Mouse (Mus musculus) ovary, postnatal 10 days (tissue): ENCODE results near the gene Gucy2d.

Source experiments
- DNase-seq: peaks from one replicate; pipeline ENCODE4 v3.0.0; 2022; ENCODE audit warnings: low spot score

The Gucy2d gene

GRCm38 (mm10) chr7:98447585-98448308 is 7.5 kb downstream of the Gucy2d start:
- no peak for DNase-seq

GRCm38 (mm10) chr7:98448309-98448630 is 8.1 kb downstream of the Gucy2d start:
- DNase-seq, result no peak

- DNase-seq, result no peak
Measured at GRCm38 (mm10) chr7:98449696-98450095, 9.5 kb downstream of the Gucy2d start.

- DNase-seq, result no peak
Measured at GRCm38 (mm10) chr7:98454397-98455120, 14.3 kb downstream of the Gucy2d start.

GRCm38 (mm10) chr7:98460319-98460718 is 20.1 kb downstream of the Gucy2d start:
- DNase-seq, result no peak

DNA sequence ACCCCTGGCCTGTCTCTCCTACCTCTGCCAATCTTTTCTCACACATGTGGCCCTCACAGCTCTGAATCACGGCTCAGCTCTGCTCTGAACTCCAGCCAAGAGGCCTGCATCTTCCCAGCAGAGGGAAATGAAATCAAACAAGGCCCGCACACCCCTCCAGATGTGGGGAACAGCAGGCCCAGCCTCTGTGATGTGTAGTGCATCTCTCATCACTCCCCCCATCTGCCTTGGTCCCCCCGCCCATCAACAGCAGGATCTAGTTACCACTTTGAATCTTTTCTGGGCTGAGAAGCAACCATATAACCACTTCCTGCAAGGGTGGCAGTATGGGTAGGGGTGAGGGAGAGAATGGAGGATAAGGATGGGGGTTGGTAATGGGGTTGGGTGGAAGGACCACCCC is 28.9 kb downstream of the Gucy2d start:
- DNase-seq, result no peak

DNA sequence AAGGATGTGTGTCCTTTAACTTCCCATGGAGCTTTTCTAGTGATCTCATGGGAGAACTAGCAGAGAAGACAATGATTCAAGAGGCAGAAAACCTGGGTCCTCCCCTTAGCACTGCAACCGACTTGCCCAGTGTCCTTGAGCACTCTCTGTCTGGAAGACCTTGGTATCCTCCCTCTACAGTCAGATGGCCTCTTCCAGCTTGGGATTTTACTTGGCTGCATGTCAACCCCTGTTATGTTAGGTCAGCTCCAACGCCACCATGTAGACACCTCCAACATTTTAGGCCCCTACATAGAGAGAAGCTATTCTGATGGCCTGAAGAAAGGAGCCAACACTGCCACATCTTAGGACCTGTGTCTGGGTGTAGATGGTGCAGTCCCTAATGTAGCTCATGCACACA is 32.3 kb downstream of the Gucy2d start:
- DNase-seq, result no peak

DNA sequence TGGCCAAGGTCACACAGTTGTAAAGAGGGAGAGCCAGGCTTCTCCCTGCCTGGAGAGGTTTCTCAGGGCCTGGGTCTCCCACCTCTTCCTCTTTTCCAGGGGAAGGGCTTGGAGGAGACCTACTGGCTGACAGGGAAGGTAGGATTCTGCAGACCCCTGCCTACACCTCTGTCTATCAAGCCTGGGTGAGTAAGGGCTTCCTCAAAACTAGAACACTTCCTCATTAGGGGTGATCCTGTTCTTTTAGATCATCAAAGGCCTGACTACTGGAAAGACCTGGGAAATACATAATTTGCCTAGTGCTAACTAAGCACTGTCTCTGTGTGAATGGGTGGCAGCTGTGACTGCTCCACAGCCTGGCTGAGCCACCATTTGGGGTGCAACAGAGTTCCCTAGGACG is 34.3 kb downstream of the Gucy2d start:
- no peak for DNase-seq

DNA sequence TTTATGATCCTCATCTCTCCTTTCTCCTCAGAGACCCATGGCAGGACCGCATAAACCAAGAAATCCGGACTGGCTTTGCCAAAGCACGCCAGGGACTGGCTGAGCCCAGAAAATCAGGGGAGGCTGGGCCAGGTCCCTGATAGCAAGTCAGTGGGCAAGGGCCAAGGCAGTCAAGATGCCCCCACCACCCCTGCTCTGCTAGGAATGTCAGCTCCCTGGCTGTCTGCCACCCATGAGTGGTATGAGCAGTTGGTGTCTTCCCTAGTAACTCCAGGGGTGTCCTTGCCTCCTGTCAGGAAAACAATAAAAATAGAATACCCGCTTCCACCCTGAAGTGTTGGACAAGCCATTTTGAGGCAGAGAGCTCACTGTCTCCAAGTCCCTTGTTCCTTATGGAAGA is 36.9 kb downstream of the Gucy2d start:
- no peak for DNase-seq

- DNase-seq, result no peak
Measured at GRCm38 (mm10) chr7:98480481-98480880, 40.3 kb downstream of the Gucy2d start.

- DNase-seq, result peak; percentile 49
Measured at GRCm38 (mm10) chr7:98481066-98481734, 41.0 kb downstream of the Gucy2d start.

- no peak for DNase-seq
Measured at GRCm38 (mm10) chr7:98481861-98482260, 41.6 kb downstream of the Gucy2d start.

DNA sequence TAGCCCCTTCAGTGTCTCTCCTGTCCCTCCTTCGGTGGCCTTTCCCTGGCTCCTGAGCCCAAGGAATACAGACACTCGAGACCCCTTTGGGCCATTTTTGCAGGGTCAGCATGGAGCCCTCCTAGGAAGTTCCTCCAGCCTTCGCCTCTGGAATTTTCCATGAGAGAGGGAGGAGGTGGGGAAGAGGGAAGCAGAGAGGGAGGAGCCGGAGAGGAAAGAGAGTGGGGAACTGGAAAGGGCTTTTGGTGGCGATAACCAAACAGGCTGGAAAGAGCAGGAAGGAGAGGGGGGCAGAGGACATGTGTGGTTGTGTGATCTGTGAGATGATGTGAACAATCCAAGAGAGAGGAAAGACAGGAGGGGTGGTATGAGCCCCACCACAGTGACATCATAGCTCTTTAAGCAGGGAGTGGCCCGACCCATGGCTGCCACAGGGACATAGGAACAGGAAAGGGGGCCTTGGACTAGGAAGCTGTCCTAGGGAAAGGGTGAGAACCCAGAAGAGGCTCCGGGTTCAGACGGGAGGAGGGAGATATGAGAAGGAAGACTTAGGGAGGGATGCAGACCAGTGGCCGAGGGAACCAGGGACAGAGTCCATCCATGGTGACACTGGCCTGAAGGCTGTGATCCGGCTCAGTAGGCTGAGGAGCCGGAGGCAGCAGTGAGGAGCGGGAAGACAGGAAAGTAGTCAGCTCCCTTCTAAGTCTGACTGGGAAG is 42.5 kb downstream of the Gucy2d start:
- DNase-seq, result no peak

GRCm38 (mm10) chr7:98483268-98483607 is 43.0 kb downstream of the Gucy2d start:
- no peak for DNase-seq

GRCm38 (mm10) chr7:98484878-98485277 is 44.7 kb downstream of the Gucy2d start:
- no peak for DNase-seq

- no peak for DNase-seq
Measured at GRCm38 (mm10) chr7:98485508-98485907, 45.3 kb downstream of the Gucy2d start.

DNA sequence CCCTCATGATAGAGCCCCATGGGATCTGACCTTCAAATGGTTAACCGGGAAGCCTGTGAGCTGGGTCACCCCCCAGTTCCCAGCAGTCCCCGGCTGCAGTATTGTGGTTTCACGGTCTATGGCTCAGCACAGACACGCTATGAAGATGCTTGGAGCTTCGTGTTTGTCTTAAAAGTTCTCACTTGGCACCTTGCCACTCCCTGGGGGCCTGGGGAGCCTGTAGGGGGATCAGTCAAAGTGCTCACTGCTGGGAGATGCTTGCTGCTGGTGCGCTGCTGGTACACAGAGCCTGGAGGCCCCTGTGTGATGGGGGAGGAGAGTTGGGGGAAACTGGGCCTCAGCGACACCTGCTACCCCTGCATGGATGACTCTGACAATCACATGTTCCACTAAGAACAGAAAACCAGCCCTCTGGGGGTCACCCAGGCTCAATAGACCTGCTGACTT is 46.3 kb downstream of the Gucy2d start:
- no peak for DNase-seq

DNA sequence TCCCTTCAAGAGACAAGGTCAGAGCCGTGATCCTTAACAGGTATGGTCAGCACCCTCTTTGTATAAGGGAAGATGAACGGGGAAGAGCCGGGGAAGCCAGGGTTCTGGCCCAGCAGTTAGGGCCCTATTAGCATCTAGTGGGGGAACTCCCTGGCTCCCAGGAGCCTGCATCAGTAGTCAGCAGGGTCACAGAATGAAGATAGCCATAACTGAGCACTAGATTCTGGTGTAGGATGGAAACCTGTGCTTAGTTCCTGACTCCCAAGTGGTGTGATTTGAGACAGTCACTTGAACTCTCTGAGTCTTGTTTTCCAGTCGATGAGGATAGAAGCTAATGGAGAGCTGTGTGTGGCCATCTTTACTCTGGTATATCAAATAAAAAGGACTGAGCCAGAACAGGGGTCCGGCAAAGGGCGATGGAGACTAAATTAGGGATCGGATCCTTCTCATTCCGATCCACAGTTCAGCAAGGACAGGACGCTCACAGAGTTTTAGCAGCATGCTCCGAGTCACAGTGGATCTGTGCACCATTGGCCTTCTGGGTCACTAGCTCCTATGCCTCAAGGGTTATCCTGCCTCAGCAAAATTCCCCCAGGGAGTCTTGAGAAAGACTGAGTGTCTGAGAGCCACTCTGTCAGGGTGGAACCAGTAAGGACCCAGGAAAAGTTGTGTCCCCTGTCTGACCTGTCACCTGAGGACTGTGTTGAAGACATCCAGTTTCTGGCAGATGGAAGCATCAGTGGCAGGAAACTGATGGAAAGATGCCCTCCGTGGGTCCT is 47.2 kb downstream of the Gucy2d start:
- no peak for DNase-seq

DNA sequence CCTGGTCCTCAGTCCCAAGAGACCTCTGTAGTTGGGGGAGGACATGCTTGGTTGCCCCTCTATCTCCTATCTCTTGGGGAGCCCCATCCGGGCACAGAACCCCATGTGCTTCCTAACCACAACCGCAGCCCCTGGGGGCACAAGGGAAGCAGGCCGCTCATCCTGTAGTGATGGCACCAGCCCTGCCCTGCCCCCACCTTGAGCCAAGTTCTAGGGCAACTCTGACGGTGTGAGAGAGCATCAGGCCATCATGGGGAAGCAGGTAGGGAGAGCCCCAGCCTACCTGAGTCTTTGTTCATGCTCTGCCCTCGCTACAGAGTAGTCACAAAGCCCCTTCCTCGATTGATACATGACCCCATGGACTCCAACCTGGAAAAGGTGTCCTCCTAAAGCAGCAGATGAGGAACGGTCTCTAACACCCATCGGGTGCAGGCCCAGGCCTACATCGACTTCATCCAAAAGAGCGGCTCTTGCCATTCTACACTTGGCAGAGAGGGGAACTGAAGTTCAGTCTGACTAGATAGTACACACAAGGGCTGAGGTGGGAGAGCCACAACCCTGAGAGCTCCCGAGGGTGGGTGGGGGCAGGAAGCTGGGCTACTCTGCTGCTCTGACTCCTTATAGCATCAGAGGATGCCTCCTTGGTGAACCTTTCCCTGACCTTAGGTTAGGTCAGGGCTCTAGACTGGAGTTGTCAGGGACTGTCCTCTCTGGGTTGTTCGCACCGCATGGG is 48.3 kb downstream of the Gucy2d start:
- no peak for DNase-seq

- no peak for DNase-seq
Measured at GRCm38 (mm10) chr7:98489131-98489530, 48.9 kb downstream of the Gucy2d start, which contains the start of gene Lrrc32. Gene Lrrc32 (plus strand): TSS chr7:98489283.

DNA sequence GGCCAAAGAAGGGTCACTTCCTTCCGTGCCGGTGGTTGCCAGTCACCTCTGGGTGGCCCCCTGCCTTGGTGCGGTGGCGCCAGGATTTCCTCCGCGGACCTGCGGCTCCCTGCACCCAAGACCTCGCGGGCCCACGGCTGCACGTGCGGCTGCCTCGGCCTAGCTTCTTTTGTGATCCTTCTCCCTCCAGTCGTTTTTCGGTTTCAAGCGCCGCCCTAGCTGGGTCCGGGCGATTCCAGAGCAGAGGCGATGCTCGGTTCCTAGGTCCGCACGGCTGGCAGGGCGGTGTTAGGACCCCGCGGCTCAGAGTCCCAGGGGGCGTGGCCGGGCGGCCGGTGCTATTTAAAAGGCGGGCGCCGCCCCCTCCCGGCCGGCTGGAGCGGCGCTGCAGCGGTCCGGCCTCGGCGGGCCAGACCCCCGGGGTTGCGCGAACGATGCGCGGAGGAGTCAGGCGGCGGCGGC is 49.4 kb downstream of the Gucy2d start:
- peak; percentile 58 for DNase-seq
